Mouse (Mus musculus): ENCODE results near the gene Kif5a. TPM values are rescaled to one million over a fixed set of nuclear protein-coding genes. Genes with fewer than 3 reads are reported as not detected.

Kif5a gene
- polyA plus RNA-seq, 2 experiments from 2014 or later = not detected

Other genes with a start within 250 kb of the Kif5a start
- gene Tsfm, start 232.5 kb downstream of the Kif5a start, polyA plus RNA-seq (2017; shearing (Covaris generic)) = 10 to 100 TPM; 38.2 to 54.1 TPM
- 10 to 100 TPM; 29.9 to 30.2 TPM for gene Mettl1, start 221.9 kb downstream of the Kif5a start, polyA plus RNA-seq (2017; shearing (Covaris generic))
- under 1 TPM in 1 of 2 experiments, not detected in 1; 0.38 TPM for gene Eef1akmt3, start 221.8 kb downstream of the Kif5a start, polyA plus RNA-seq (2017; shearing (Covaris generic))
- under 1 TPM in 1 of 2 experiments, not detected in 1; 0.27 TPM for gene Cyp27b1, start 215.1 kb downstream of the Kif5a start, polyA plus RNA-seq (2017; shearing (Covaris generic))
- under 1 TPM; 0.19 to 0.73 TPM for gene March9, start 203.2 kb downstream of the Kif5a start, polyA plus RNA-seq (2017; shearing (Covaris generic))
- 100 to 1,000 TPM; 294 to 347 TPM for gene Cdk4, start 199.8 kb downstream of the Kif5a start, polyA plus RNA-seq (2017; shearing (Covaris generic))
- gene Tspan31, start 193.1 kb downstream of the Kif5a start, polyA plus RNA-seq (2017; shearing (Covaris generic)) = 100 to 1,000 TPM in 1 of 2 experiments, 10 to 100 TPM in 1; 87.4 to 109 TPM
- 10 to 100 TPM; 29.8 to 34.6 TPM for gene Agap2, start 188.1 kb downstream of the Kif5a start, polyA plus RNA-seq (2017; shearing (Covaris generic))
- 100 to 1,000 TPM in 1 of 2 experiments, 10 to 100 TPM in 1; 78.1 to 142 TPM for gene Os9, start 142.2 kb downstream of the Kif5a start, polyA plus RNA-seq (2017; shearing (Covaris generic))
- 100 to 1,000 TPM; 166 to 206 TPM for gene B4galnt1, start 98.1 kb downstream of the Kif5a start, polyA plus RNA-seq (2017; shearing (Covaris generic))
- gene Slc26a10, start 82.7 kb downstream of the Kif5a start, polyA plus RNA-seq (2017; shearing (Covaris generic)) = 1 to 10 TPM; 2.6 to 2.8 TPM
- gene Arhgef25, start 73.3 kb downstream of the Kif5a start, polyA plus RNA-seq (2017; shearing (Covaris generic)) = under 1 TPM in 1 of 2 experiments, not detected in 1; 0.38 TPM
- 10 to 100 TPM; 39.4 to 42.2 TPM for gene Dtx3, start 67.6 kb downstream of the Kif5a start, polyA plus RNA-seq (2017; shearing (Covaris generic))
- gene Pip4k2c, start 51.8 kb downstream of the Kif5a start, polyA plus RNA-seq (2017; shearing (Covaris generic)) = 10 to 100 TPM; 24.2 to 39.3 TPM
- 10 to 100 TPM; 43.8 to 48.0 TPM for gene Dctn2, start 3.0 kb upstream of the Kif5a start, polyA plus RNA-seq (2017; shearing (Covaris generic))
- 10 to 100 TPM in 1 of 2 experiments, 1 to 10 TPM in 1; 4.0 to 14.7 TPM for gene Mbd6, start 25.7 kb upstream of the Kif5a start, polyA plus RNA-seq (2017; shearing (Covaris generic))
- 10 to 100 TPM; 20.4 to 33.2 TPM for gene Mars, start 48.4 kb upstream of the Kif5a start, polyA plus RNA-seq (2017; shearing (Covaris generic))
- 100 to 1,000 TPM in 1 of 2 experiments, 10 to 100 TPM in 1; 92.4 to 118 TPM for gene Arhgap9, start 58.6 kb upstream of the Kif5a start, polyA plus RNA-seq (2017; shearing (Covaris generic))
- under 1 TPM; 0.19 to 0.75 TPM for gene Gli1, start 78.6 kb upstream of the Kif5a start, polyA plus RNA-seq (2017; shearing (Covaris generic))
- gene Inhbe, start 91.1 kb upstream of the Kif5a start, polyA plus RNA-seq (2017; shearing (Covaris generic)) = not detected
- gene Inhbc, start 107.1 kb upstream of the Kif5a start, polyA plus RNA-seq (2017; shearing (Covaris generic)) = not detected
- gene R3hdm2, start 117.0 kb upstream of the Kif5a start, polyA plus RNA-seq (2017; shearing (Covaris generic)) = 10 to 100 TPM; 12.8 to 17.3 TPM
- gene Stac3, start 238.3 kb upstream of the Kif5a start, polyA plus RNA-seq (2017; shearing (Covaris generic)) = 1 to 10 TPM; 1.0 to 1.2 TPM